Mouse (Mus musculus) c-Kit-positive CD71-positive TER-119-positive erythroid progenitor cells, embryonic 14.5 days (primary cell): ENCODE data around the gene Kctd15.

Experiments
- DNase-seq: peaks from one replicate; pipeline ENCODE4 v3.0.0-alpha.2; 2013; ENCODE audit warnings: low spot score

Kctd15 gene

DNA sequence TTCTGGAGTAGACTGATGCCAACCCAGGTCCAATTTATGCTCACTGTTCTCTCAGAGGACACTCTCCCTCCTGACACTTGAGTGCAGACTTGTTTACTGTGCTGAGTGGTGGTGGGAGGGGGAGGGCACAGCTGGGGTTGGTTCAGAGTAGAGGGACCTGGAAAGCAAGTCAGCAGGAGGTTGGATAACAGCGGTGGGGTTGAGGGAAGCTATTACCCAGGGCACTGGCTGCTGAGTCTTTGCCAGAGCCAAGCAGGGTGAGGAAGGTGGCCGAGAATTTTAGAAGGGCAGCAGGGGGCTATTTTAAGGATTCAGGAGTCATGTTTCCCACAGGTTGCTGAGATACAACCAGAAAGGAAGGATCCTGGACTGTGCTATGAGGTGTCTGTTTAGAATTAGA, 36.1 kb downstream of the Kctd15 start:
- no peak for DNase-seq

DNA sequence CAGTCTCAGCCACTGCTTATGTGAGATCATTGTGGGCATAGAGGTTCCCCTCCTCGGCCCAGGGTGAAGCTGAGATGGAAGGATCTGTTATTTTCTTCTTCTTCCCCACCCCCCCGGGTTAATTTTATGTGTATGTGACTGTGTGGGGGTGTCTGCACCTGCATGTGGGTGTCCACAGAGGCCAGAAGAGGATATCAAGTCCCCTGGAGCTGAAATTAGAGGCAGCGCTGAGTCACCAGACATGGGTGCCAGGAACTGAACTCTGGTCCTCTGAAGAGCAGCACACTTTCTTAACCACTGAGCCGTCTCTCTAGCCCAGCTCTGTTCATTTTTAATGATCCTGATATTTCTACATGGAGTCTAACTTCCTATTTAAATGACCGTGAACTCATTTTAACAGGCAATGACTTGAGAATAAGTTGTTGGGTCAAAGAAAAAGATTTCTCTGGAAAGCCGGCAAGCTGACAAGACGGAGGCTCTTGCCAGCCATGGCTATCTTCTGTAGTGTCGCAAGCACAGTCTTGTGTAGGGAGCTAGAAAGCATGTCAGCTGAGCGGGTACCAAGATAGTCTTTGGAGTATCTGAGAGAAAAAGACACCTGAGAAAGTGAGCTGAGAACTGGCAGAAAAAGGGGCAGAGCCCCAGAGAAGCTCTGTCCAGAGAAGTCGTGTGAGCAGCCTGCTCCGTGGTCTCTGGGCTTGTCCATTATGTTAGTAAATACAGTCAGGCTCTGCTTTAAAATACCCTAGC, 38.2 kb downstream of the Kctd15 start:
- no peak for DNase-seq

DNA sequence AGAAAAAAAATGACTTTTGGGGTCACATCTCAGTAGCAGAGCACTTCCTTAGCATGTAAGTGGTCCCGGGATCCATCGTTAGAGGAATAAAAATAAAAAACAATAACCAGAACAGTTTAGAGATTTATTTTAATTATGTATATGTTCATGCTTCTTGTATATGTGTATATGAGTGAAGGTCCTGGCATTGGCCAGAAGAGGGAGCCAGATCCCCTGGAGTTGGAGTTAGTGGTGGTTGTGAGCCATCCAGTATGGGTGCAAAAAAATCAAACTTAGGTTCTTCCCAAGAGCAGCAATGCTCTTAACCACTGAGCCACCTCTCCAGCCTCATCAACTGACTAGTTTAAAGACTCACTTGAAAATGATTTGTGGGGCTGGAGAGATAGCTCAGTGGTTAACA, 40.3 kb downstream of the Kctd15 start:
- DNase-seq: no peak

DNA sequence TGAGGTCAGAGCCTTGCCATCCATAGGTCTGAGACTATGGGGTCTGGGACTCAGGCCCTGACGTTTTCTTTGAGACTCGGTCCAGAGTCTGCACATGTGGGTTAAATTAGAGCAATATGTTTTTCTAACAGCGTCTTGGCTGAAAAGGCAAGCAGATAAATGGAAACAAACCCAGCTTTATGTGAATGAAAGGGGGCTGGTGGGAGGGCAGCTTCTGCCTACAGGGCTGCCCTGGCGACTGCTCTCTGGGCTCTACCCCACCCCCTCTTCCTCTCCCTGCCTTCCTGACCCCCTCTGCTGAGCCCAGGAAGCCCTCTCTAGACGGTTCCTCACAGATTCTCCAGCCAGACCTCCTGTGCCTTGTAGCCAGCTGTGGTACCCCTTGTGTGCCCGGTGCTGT, 46.1 kb downstream of the Kctd15 start:
- no peak for DNase-seq

DNA sequence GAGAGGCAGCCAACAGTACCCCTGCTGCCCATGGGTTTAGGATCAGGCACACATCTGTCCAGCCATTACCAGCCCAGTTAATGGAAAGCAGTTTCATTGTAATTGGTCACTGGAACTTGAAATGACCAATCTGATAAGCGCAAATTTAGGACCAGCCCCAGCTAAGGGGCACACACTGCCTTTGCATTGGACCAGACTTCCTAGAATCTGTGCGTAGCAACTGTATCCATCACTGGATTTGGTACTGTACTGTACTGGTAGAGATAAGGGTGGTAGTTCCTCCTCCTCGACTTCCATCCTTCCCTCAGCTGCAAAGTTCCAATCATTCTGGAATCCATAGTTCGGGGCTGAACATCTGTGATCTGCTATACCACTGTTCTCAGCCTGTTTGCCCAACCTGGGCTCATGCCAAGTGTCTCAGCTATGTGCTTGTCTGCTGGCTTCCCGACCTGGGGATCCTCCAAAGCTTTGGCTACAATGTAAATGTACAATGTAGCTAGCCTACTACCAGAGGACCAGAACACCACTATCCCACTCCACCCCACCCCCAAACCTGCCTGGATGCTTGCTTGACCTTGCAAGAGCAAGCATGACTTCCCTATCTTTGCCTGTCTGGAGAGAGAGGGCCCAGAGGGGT, 49.1 kb downstream of the Kctd15 start:
- DNase-seq: no peak

DNA sequence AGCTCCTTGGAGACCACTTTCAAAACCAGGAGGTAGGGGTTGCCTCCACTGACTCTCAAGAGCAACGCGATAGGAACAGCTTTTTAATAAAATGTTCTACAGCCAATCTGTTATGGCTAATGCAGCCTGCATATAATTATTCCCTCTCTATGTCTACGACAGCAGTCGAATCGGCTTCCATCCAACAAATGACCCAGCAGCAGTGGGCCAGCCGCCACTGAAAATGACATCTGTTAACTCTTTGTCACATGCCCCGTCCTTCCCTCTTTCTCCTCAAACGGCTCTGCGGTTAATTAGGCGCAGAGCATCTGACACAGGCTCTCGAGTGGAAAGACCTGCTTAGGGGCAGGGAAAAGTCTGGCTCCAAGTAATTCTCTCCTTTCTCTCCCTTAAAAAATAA, 49.8 kb downstream of the Kctd15 start:
- DNase-seq: no peak

DNA sequence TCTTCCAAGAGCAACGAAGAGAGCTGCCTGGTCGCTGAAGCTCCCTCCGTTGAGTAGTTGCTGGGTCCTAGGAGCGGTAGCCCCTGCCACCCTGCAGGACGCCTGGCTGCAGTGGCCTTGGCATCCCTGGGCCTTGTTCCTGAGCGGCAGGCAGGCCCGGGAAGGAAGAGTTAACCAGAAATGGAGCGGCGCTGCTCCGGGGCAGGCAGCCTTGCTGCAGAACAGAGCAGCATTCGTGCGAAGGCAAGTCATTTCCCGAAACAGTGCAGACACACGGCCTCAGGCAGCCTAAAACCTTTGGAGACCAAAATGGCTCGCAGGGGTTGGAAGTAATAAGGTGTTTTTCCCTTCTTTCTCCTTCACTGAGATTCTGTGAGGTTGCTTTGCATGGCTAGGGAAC, 50.5 kb downstream of the Kctd15 start:
- no peak for DNase-seq

DNA sequence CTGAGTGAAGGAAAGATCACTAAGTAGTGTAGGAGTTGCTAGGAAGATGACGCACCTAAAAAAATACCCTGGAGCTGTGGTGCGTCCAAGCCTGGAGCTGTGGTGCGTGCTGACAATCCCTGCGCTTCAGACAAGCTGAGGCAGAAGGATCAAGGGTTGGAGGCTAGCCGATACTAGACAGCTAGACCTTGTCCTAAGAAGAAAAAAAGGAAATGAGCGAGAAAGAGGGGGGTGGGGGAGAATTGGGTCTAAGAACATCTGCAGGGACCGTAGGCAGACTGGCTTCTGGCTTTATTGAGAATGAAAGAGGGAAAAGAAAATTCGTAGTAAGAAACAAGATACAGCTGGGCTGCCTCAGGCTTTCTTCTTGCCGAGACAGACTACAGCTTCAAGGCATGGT, 58.0 kb downstream of the Kctd15 start:
- no peak for DNase-seq

DNA sequence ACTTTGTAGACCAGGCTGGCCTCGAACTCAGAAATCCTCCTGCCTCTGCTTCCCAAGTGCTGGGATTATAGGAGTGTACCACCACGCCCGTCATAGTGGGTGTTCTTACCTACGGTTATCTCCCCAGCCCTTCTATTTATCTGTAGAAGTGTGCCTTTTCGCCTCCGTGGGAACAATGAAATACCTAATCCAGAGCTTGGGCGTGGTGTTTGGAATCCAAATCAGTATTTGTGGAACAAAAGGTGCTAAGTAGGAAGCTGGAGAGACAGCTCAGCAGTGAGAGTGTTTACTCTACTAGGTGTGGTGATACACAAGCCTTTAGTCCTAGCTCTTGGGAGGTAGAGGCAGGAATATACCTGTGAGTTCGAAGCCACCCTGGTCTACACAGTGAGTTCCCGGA, 58.5 kb downstream of the Kctd15 start:
- no peak for DNase-seq

DNA sequence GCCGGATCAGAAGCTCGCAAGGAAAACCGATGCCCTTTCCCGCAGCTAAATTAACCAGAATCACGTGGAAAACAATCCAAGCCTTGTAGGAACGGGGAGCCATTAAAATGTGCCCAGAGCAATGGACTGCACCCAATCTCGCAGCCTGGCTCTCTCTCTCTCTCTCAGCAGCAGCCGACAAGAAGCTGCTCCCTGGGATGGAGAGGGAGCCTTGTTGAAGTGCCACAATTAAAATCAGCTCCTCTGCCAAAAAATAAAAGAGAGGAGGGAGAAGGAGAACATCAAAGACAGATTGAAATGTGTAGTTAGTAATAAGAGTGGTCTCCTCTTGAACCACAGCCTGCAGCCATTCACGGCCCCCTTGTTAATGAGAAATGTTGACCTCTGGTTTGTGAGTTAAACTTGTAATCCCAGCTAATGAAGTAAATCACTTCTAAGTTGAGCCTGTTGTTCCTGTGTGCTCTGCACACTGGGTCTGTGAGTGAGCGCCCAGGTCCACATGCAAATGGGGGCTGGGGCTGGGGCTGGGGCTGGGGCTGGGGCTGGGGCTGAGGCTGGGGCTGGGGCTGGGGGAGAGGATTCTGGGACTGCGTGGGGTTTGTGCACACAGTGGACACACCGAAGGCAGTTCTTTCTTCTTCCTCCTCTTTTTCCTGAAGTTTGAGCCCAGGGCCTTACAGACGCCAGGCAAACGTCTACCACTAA, 59.8 kb downstream of the Kctd15 start:
- DNase-seq: no peak

DNA sequence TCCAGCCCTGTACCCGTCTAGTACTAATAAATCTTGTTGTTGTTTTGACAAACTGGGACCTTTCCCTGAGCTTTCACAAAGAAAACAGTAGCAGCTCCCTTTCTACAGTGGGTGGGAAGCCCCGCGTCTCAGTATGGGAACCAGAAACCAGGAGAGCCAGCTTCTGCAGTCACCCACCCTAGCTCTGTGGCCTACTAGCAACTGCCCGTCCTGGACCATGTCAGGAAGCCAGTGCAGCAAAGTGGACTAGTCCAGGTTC, 61.3 kb downstream of the Kctd15 start:
- DNase-seq: no peak

DNA sequence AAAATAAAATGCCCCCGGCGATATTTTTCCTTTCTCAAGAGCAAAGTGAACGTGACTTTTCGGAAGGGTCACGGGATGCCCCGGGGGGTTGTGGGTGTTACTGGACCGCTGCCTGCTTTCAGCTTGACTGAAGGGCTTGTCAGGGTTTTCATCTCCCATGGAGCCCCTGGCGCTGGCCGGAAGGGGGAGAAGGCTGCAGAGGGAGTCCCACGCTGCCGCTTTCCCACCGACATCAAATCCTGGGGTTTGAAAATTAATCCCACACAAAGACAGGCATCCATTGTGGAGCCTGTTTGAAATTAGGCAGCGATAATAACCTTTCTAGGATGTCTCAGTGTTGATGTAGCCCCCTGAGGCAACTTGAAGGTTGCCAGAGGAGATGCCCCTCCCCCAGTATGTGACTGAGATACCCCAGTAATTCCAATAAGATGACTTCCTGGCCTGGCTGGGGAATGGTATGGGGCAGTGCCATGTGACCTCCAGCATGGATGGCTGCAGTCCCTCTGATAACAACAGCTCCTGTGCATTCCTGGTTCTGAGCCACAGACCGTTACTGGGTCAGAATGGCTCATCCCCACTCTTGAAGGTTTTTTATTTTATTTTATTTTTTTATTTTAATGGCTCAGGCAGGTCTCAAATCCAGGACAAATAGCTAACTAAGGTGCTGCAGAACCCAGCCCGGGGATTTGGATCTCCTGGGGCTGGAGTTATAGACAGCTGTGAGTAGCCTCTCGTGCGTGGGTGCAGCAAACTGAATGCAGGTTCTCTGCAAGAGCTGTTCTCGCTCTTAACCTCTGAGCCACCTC, 61.8 kb downstream of the Kctd15 start:
- DNase-seq: no peak

DNA sequence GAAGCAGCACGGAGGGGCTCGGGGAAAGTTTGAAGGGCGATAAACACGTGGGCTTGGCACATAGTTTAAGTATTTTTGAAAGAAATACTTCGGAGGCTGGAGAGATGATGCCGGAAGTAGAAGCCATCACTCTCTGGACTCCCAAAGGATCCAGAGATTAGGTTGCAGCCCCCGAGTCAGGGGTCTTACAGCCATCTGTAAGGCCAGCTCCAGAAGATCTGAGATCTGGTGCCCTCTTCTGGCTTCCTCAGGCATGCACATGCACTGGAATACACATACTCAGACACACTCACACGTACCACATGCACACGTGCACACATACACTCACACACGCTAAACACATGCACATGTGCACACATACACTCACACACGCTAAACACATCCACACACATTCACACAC, 65.8 kb downstream of the Kctd15 start:
- no peak for DNase-seq
